17 mouse cellular contexts compared by ENCODE assay signal in the genomic region with DNA sequence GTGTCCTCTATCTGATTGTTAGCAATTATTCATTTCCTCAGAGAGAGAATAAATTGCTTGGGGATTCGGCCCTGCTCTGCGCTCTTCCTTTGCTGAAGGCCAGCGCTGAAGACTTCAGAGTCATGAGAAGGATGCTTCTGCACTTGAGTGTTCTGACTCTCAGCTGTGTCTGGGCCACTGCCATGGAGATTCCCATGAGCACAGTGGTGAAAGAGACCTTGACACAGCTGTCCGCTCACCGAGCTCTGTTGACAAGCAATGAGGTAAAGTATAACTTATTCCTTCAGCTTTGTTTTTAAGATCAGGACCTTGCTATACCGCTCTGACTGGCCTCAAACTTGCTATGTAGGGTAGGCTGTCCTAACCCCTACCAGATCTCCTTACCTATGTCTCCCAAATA. TPM values are rescaled to one million over a fixed set of nuclear protein-coding genes. Genes with fewer than 3 reads are reported as not detected.
DNase-seq lines count a peak whose midpoint lies in the region.
"Had no signal": no experiment of that assay in that cellular context is flagged by ENCODE, and none has a peak within 500 bp of the region (broad histone marks: within the 10 kb centered on the region; RNA-seq: fewer than 3 reads in every experiment).

A gene (plus strand): TSS at position 80 of the 400 bp plus-strand sequence.

- peak; percentile 43 to 61 for DNase-seq in adrenal gland, adult (ENCODE audit: inconsistent age in 2 of 2, low spot score in 1 of 2)
- no peak for DNase-seq in adrenal gland, postnatal 4 days (ENCODE audit: low spot score in 2 of 2)
- DNase-seq in adrenal gland, postnatal 10 days: peak; percentile 38
- no peak for DNase-seq in adrenal gland, adult 18-20 months (ENCODE audit: low spot score in 2 of 2)
- DNase-seq in heart, adult 11 months: peak; percentile 64
- DNase-seq in heart, adult 8-10 months (ENCODE audit: low spot score): no peak
- DNase-seq in adrenal gland, postnatal 36 days: peak; percentile 45 to 52
- no peak for DNase-seq in B cell, adult 2 months
- DNase-seq: cerebellum, adult 11-12 months; cerebellum, adult 2 months; cerebellum, adult 9-10 months; cerebellum, postnatal 10 days; cerebellum, postnatal 25 days; forebrain, postnatal 0 days had no signal

RNA-seq across cellular contexts. Expression of the gene that starts here (rescaled TPM):
- not detected for total RNA-seq in adrenal gland, postnatal 4 days (2021)
- not detected for total RNA-seq in adrenal gland, postnatal 10 days (2021)
- not detected for total RNA-seq in adrenal gland, adult 18-20 months (2021)
- total RNA-seq in heart, adult 8-10 months (2022): under 1 TPM in 1 of 4 experiments, not detected in 3; 0.16 TPM
- total RNA-seq in adrenal gland, postnatal 36 days (2021): not detected
- total RNA-seq: ES-E14; gastrocnemius, adult 18-20 months; MEL had no signal

Comparison
In these comparisons a context has a peak if more than half of its experiments do, and no peak if none do; other contexts are left out.
1. DNase-seq: peak in adrenal gland, adult (2 of 2) and heart, adult 11 months (single experiment); none in adrenal gland, postnatal 4 days (0 of 2), adrenal gland, adult 18-20 months (0 of 2), heart, adult 8-10 months (single experiment) and B cell, adult 2 months (0 of 2).
2. Peak in DNase-seq in adrenal gland, postnatal 10 days; RNA of the gene not detected or under 1 TPM.
3. Peak in DNase-seq in adrenal gland, postnatal 36 days; RNA of the gene not detected or under 1 TPM.